In genomic region chr14:20377112-20377521, GRCm38 (mm10) we compare ENCODE assay signal across 13 mouse cellular contexts. TPM values are rescaled to one million over a fixed set of nuclear protein-coding genes. Genes with fewer than 3 reads are reported as not detected.
DNase-seq lines count a peak whose midpoint lies in the region; ATAC-seq lines count a peak whose summit lies in the region.
"Had no signal": no experiment of that assay in that cellular context is flagged by ENCODE, and none has a peak within 500 bp of the region (broad histone marks: within the 10 kb centered on the region; RNA-seq: fewer than 3 reads in every experiment).

No protein-coding gene starts in this region.

- H3K27ac ChIP-seq in lung, embryonic 16.5 days (ENCODE audit: low read length), result no peak overlapping the region
- H3K27ac ChIP-seq: midbrain, embryonic 10.5 days had no signal

- H3K36me3 ChIP-seq in lung, embryonic 16.5 days (ENCODE audit: control insufficient read depth, insufficient read depth, low read length), result 0 out of 2 replicates have a peak, but pooled peaks cover 4% of the 10 kb centered on the region

- WGBS in lung, embryonic 16.5 days, result 45% methylated on average over 4 of the region's 4 CpGs

- no peak overlapping the region for H3K4me3 ChIP-seq in lung, embryonic 16.5 days (ENCODE audit: low read length)
- H3K4me3 ChIP-seq: midbrain, embryonic 10.5 days; myocyte had no signal

- H3K4me2 ChIP-seq in lung, embryonic 16.5 days (ENCODE audit: low read depth, low read length), result no peak overlapping the region

- DNase-seq in frontal cortex, postnatal 36 days (ENCODE audit: low spot score in 2 of 2), result no peak
- no peak for DNase-seq in lung, adult 18-20 months
- DNase-seq in adrenal gland, postnatal 25 days, result peak; percentile 41
- no peak for DNase-seq in frontal cortex, postnatal 10 days (ENCODE audit: low spot score in 2 of 2)
- no peak for DNase-seq in layer of hippocampus, adult 11-12 months (ENCODE audit: low spot score)
- DNase-seq: cerebellum, adult 18-20 months; kidney, adult 2 months; layer of hippocampus, adult 9-11 months had no signal

- no peak overlapping the region for H3K9ac ChIP-seq in lung, embryonic 16.5 days (ENCODE audit: low read length)

- H3K27me3 ChIP-seq in lung, embryonic 16.5 days (ENCODE audit: control insufficient read depth, insufficient read depth, low read depth, low read length), result no peaks in the 10 kb centered on the region

- ATAC-seq in frontal cortex, adult (ENCODE audit: low TSS enrichment), result 0 out of 2 replicates have a peak, but pooled peaks have one; percentile 39
- ATAC-seq in lung, embryonic 16.5 days (ENCODE audit: low read depth), result peak; percentile 66; the same call in 1 of the 2 replicates
- ATAC-seq in megakaryocyte progenitor cell, adult 5-6 weeks (replicated peaks; ENCODE audit: poor library complexity), result peak; percentile 66

- no peaks in the 10 kb centered on the region for H3K9me3 ChIP-seq in lung, embryonic 16.5 days (ENCODE audit: control insufficient read depth, low read length)
- H3K9me3 ChIP-seq: midbrain, embryonic 10.5 days had no signal

- peaks cover 5% of the 10 kb centered on the region; the same call in 1 of the 2 replicates for H3K4me1 ChIP-seq in lung, embryonic 16.5 days (replicated peaks; ENCODE audit: control insufficient read depth, insufficient read depth, low read length)
- H3K4me1 ChIP-seq: midbrain, embryonic 10.5 days had no signal

RNA-seq across cellular contexts. Expression of gene Dnajc9, which starts 11.6 kb away (rescaled TPM):
- 161 and 164 TPM in 2 replicates for polyA plus RNA-seq in lung, embryonic 16.5 days (2015; fragmentation: Nextera tagmentation; extraction: Ambion mirVana)
- total RNA-seq in adrenal gland, postnatal 25 days (2021), result 35.2 and 39.1 TPM in 2 replicates
- total RNA-seq in megakaryocyte progenitor cell, adult 5-6 weeks (2015), result 75.2 and 78.3 TPM in 2 replicates
- total RNA-seq in megakaryocyte progenitor cell, adult 5-6 weeks (2017), result 250 and 274 TPM in 2 replicates

RNA-seq across cellular contexts. Expression of gene Mrps16, which starts 16.3 kb away (rescaled TPM):
- 88.8 and 89.0 TPM in 2 replicates for polyA plus RNA-seq in lung, embryonic 16.5 days (2015; fragmentation: Nextera tagmentation; extraction: Ambion mirVana)
- total RNA-seq in adrenal gland, postnatal 25 days (2021), result 51.0 and 53.3 TPM in 2 replicates
- 89.6 and 90.7 TPM in 2 replicates for total RNA-seq in megakaryocyte progenitor cell, adult 5-6 weeks (2015)
- 43.4 and 45.8 TPM in 2 replicates for total RNA-seq in megakaryocyte progenitor cell, adult 5-6 weeks (2017)

RNA-seq across cellular contexts. Expression of gene Fam149b, which starts 29.2 kb away (rescaled TPM):
- 32.4 and 34.0 TPM in 2 replicates for polyA plus RNA-seq in lung, embryonic 16.5 days (2015; fragmentation: Nextera tagmentation; extraction: Ambion mirVana)
- 40.0 and 44.5 TPM in 2 replicates for total RNA-seq in adrenal gland, postnatal 25 days (2021)
- total RNA-seq in megakaryocyte progenitor cell, adult 5-6 weeks (2015), result 21.1 and 30.8 TPM in 2 replicates
- total RNA-seq in megakaryocyte progenitor cell, adult 5-6 weeks (2017), result 21.9 and 26.6 TPM in 2 replicates

RNA-seq across cellular contexts. Expression of gene Ecd, which starts 29.2 kb away (rescaled TPM):
- polyA plus RNA-seq in lung, embryonic 16.5 days (2015; fragmentation: Nextera tagmentation; extraction: Ambion mirVana), result 46.8 and 47.9 TPM in 2 replicates
- total RNA-seq in adrenal gland, postnatal 25 days (2021), result 40.3 TPM in 2 replicates
- total RNA-seq in megakaryocyte progenitor cell, adult 5-6 weeks (2015), result 44.2 and 45.9 TPM in 2 replicates
- 67.3 and 71.2 TPM in 2 replicates for total RNA-seq in megakaryocyte progenitor cell, adult 5-6 weeks (2017)
